Mouse (Mus musculus): Measurements from ENCODE around the gene Arsg. TPM values are rescaled to one million over a fixed set of nuclear protein-coding genes. Genes with fewer than 3 reads are reported as not detected.

The Arsg gene
- polyA plus RNA-seq, 1 experiment = 5.2 TPM

DNA sequence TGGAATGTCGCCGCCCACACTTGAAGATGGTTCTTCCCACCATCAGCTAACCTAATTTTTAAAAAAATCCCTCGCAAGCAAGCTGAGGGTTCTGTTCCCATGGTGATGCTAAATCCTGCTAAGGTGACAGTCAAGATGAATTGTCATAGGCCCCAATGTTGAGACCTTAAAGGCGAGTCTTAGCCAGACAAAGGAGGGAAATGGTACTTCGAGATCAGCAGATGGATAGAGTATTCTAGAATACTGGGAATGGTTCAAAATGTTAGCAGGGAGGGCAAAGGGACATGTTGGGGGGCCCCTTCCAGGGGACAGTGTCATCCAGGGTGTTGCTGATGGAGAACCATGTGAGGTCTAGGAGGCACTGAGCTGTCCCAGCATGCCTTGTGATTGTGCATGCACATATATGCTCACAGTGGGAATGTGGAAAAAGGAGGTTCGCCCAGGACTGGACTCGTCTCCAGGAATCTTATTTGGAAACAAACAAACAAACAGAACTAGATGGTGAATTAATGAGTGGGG, 23.4 kb downstream of the Arsg start:
- DNase-seq (ENCODE audit: low read depth) = no peak
- no peak for TF ChIP-seq CTCF (IDR thresholded peaks at IDR 0.05; ENCODE audit: borderline replicate concordance, extremely low read depth, insufficient read depth, insufficient read length)
- no peak for TF ChIP-seq POLR2A (IDR thresholded peaks at IDR 0.05; ENCODE audit: borderline replicate concordance, extremely low read depth, insufficient read depth, insufficient read length, poor library complexity, severe bottlenecking)

DNA sequence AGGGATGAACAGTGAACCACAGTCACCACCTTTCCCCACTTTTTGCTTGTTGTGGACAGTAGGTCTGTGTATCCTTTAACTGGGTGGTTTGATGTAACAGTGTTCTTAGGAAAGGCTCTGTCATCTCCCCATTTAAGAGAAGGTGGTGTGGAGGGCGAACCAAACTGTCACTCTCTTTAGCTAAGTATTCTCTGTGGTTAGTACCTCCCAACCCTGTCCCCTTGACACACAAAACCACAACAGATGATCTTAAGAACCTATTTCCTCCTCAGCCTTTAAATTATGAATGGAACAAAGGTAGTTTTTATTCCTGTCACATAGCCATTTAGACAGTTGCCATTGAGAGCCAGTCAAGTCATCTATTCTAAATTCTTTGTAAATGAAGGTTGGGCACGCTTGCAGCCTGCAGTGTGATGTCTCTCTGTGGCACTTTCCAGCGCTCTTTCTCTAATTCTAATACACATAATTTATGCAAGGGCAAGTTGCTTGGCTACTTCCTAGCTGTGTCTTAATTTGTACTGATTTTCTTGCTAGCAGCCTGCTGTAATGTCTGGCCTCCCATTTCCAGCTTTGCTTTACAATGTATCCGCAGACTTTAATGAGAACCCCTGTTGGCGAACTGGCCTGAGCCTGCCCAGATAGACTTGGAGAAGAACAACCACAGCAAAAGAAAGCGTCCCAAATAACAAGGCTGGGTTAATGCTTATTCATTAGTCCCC, 24.0 kb downstream of the Arsg start:
- DNase-seq (ENCODE audit: low read depth) = peak; percentile 93
- TF ChIP-seq CTCF (IDR thresholded peaks at IDR 0.05; ENCODE audit: borderline replicate concordance, extremely low read depth, insufficient read depth, insufficient read length) = no peak
- no peak for TF ChIP-seq POLR2A (IDR thresholded peaks at IDR 0.05; ENCODE audit: borderline replicate concordance, extremely low read depth, insufficient read depth, insufficient read length, poor library complexity, severe bottlenecking)

DNA sequence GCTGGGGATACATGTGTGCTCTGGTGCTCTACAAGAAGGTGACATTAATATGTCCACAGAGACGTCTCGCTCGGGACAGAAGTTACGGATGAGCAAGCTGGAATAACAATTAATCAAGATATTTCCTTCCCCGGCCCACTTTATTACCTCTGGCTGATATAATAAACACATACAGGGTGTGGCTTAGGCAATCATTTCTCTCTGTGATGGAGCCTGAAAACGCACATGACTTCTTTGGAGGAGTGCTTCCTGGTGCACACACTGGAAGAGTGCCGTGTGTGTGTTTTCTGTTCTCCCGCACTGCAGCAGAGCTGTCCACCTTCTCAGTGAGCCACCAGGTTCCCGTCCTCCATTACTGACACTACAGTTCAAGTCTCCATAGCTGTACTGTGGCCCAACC, 24.8 kb downstream of the Arsg start:
- TF ChIP-seq CTCF (IDR thresholded peaks at IDR 0.05; ENCODE audit: borderline replicate concordance, extremely low read depth, insufficient read depth, insufficient read length) (no peak), POLR2A (IDR thresholded peaks at IDR 0.05; ENCODE audit: borderline replicate concordance, extremely low read depth, insufficient read depth, insufficient read length, poor library complexity, severe bottlenecking) (no peak)
- DNase-seq (ENCODE audit: low read depth) = no peak

DNA sequence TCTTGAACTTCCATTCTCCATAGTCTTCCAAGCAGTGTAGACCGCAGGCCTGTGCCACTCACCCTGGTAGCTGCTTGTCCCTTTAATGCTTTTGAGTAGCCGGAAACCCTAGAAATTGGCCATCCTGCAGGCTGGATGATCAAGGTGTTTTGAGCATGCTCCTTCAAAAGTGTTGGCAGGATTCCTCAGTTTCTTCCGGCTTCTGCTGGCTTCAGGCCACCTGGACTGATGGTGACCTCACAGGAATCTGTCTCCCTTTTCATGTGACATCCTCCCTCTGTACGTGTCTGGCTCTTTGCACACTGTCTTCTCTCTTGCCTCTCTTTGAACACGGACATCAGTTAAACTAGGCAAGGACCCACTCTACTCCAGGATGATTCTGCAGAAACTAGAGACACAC, 27.0 kb downstream of the Arsg start:
- no peak for TF ChIP-seq POLR2A (IDR thresholded peaks at IDR 0.05; ENCODE audit: borderline replicate concordance, extremely low read depth, insufficient read depth, insufficient read length, poor library complexity, severe bottlenecking)
- TF ChIP-seq CTCF (IDR thresholded peaks at IDR 0.05; ENCODE audit: borderline replicate concordance, extremely low read depth, insufficient read depth, insufficient read length) = no peak
- no peak for DNase-seq (ENCODE audit: low read depth)

DNA sequence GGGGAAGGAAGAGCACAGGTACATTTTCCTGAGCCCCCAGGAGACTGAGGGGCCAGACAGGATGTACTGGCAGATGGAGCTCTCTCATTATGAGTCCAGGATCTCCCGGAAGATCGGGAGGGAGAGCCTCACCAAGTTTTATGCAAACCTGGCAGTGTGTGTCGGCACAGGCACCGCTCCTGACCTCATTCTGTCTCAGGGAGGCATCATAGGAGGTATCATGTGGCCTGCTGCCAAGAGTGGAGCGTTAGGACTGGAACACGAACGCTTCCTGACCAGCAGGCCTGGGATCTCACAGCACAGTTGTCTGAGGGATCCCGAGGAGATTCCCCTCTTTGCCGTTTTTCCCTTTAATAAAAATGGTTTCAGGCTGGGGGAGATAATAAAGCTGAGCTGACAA, 31.8 kb downstream of the Arsg start:
- TF ChIP-seq POLR2A (IDR thresholded peaks at IDR 0.05; ENCODE audit: borderline replicate concordance, extremely low read depth, insufficient read depth, insufficient read length, poor library complexity, severe bottlenecking) (no peak), CTCF (IDR thresholded peaks at IDR 0.05; ENCODE audit: borderline replicate concordance, extremely low read depth, insufficient read depth, insufficient read length) (no peak)
- DNase-seq (ENCODE audit: low read depth) = peak; percentile 41

DNA sequence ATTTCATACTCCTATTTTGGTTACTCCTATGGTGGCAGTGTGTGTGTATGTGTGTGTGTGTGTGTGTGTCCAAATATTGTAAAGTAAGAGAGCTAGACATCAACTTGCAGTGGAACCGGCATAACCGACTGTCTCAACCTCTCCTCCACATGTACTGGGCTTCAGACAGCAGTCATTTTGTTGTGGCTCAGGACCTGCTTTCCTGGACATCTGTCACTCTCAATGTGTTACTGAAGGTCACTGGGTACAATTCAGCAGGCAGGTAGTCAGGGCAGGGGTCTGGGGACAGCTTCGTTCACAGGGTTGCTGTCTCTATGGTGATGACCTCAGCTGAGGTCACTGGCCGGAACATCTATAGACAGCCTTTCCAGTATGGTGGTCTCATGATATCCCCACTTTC, 32.6 kb downstream of the Arsg start:
- no peak for DNase-seq (ENCODE audit: low read depth)
- TF ChIP-seq POLR2A (IDR thresholded peaks at IDR 0.05; ENCODE audit: borderline replicate concordance, extremely low read depth, insufficient read depth, insufficient read length, poor library complexity, severe bottlenecking) (no peak), CTCF (IDR thresholded peaks at IDR 0.05; ENCODE audit: borderline replicate concordance, extremely low read depth, insufficient read depth, insufficient read length) (no peak)

DNA sequence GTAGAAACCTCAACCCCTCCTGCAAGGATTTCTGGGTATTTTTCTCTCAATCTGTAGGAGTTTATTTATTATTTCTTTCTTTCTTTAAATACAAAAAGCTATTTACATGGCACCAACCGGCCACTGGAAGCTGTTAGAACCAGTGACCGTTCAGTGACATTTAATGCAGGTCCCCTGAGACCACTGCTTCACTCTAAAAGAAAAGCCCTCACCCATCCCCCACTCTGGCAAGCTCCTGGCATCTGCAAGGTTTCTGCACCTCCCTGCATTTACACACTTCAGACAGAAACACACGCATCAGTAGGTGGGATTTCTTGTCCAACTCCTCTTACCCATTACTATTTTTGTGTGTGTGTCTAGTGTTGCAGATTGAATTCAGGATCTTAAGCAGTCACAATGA, 33.9 kb downstream of the Arsg start:
- TF ChIP-seq CTCF (IDR thresholded peaks at IDR 0.05; ENCODE audit: borderline replicate concordance, extremely low read depth, insufficient read depth, insufficient read length) (no peak), POLR2A (IDR thresholded peaks at IDR 0.05; ENCODE audit: borderline replicate concordance, extremely low read depth, insufficient read depth, insufficient read length, poor library complexity, severe bottlenecking) (no peak)
- no peak for DNase-seq (ENCODE audit: low read depth)

DNA sequence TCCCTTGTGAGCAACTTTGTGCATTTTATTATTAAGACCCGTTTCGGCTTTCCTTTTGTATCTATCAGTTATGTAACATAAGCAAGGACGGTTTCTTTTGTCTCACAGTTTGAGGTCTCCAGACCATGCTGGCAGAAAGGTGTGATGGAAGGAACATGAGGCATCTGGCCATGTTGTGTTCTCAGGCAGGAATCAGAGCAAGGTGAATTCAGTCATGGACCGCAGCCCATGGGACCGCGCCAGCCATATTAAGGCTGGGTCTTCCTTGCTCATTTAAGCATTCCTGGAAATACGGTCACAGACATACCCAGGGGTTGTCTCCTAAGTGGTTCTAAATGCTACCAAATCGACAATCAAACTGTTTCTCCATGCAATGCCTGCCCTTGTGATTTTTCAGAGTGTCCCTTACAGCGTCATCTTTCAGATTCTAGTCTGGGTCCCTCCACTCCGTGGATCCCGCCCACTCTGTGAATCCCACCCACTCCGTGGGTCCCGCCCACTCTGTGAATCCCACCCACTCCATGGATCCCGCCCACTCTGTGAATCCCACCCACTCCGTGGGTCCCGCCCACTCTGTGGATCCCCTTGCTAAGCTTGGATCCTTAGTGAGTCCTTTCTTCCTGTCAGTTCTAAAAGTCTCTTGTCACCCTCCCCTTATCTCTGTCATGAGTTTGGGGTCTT, 40.0 kb downstream of the Arsg start:
- DNase-seq (ENCODE audit: low read depth) = no peak
- TF ChIP-seq CTCF (IDR thresholded peaks at IDR 0.05; ENCODE audit: borderline replicate concordance, extremely low read depth, insufficient read depth, insufficient read length) = no peak
- no peak for TF ChIP-seq POLR2A (IDR thresholded peaks at IDR 0.05; ENCODE audit: borderline replicate concordance, extremely low read depth, insufficient read depth, insufficient read length, poor library complexity, severe bottlenecking)

DNA sequence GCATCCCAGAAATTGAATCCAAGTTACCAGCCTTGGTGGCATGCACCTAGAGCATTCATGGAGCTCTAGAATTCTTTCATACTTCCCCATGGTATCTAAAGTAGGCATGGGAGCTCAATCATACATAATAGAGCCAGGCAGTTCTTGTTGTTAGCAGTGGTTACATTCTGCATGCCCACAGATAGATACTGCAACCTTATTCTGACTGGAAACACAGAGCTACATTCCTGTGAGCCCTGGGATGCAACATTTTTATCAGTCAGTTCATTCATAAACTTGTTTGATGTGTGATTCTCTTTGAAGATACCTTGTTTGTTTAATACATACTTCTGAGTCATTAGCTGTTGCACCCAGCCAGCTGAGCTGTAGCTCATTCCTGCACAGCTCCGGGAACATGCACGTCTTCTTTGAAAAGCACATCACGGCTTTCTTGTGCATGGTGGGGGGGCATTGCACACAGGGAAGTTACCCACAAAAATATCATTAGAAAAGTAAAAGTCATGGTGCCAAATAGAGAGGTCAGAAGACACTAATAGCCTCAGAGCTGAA, 41.0 kb downstream of the Arsg start:
- no peak for DNase-seq (ENCODE audit: low read depth)
- TF ChIP-seq CTCF (IDR thresholded peaks at IDR 0.05; ENCODE audit: borderline replicate concordance, extremely low read depth, insufficient read depth, insufficient read length) (no peak), POLR2A (IDR thresholded peaks at IDR 0.05; ENCODE audit: borderline replicate concordance, extremely low read depth, insufficient read depth, insufficient read length, poor library complexity, severe bottlenecking) (no peak)

DNA sequence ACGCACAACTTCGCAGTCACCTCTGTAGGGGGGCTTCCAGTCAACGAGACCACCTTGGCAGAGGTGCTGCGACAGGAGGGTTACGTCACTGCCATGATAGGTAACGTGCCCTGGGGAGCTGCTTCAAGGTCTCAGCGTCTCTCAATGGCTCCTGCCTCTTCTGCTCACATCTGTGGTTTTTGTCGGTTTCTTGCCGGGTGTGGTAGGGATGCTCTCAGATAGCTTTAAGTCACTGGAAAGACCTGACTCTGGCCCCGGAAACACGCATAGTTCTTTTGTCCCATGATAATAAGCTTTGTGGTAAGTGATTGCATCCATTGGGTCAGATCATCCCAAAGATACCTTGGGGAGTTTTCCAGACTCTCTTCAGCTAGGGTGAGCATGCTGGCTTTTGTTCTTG, 44.2 kb downstream of the Arsg start:
- no peak for DNase-seq (ENCODE audit: low read depth)
- TF ChIP-seq POLR2A (IDR thresholded peaks at IDR 0.05; ENCODE audit: borderline replicate concordance, extremely low read depth, insufficient read depth, insufficient read length, poor library complexity, severe bottlenecking) = no peak
- TF ChIP-seq CTCF (IDR thresholded peaks at IDR 0.05; ENCODE audit: borderline replicate concordance, extremely low read depth, insufficient read depth, insufficient read length) = no peak

DNA sequence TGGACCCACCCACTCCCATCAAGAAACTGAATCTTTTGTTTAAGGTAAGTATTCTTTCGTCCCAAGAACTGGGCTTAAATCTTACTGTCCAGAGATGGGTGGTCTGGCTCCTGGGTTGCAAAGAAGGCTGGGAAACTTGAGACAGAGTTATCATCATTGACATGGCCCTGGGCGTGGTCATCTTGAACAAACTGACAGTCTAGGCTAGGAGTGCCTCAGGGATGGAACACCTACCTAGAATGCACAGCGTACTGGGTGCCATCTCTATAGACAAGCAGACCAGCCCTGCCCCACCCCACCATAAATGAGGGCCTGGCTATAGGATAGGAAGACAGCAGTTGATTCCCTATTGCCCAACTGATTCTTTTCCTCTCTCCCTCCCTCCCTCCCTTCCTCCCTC, 44.6 kb downstream of the Arsg start:
- TF ChIP-seq CTCF (IDR thresholded peaks at IDR 0.05; ENCODE audit: borderline replicate concordance, extremely low read depth, insufficient read depth, insufficient read length) = no peak
- no peak for TF ChIP-seq POLR2A (IDR thresholded peaks at IDR 0.05; ENCODE audit: borderline replicate concordance, extremely low read depth, insufficient read depth, insufficient read length, poor library complexity, severe bottlenecking)
- no peak for DNase-seq (ENCODE audit: low read depth)
